Mouse (Mus musculus) heart, adult 2 months (tissue): ENCODE data around the gene Tubb3. TPM values are rescaled to one million over a fixed set of nuclear protein-coding genes. Genes with fewer than 3 reads are reported as not detected.
A peak's percentile ranks its signal among the peaks of the same experiment; 100 is the strongest.
"Not testable (repeated sequence)": the region's sequence is repeated elsewhere in the genome, so short reads cannot be mapped to it uniquely, and the experiment has no call there.

Experiments
- DNase-seq, 2 experiments: peaks; one replicate each; pipeline ENCODE4 v3.0.0; 2021
- H3K27ac ChIP-seq: fragments of 200-600 bp; 2 replicates; pipeline ENCODE4 v1.8.1; 2022
- H3K27me3 ChIP-seq: fragments of 200-500 bp; 2 replicates; pipeline ENCODE4 v1.6.1; 2012; ENCODE audit warnings: mild to moderate bottlenecking, low read length, inconsistent platforms, mixed read lengths; ENCODE audit not compliant: control insufficient read depth, insufficient read depth
- H3K36me3 ChIP-seq: fragments of 200-500 bp; 2 replicates; pipeline ENCODE4 v1.6.1; 2012; ENCODE audit warnings: low read length, inconsistent platforms; ENCODE audit not compliant: control insufficient read depth, insufficient read depth
- H3K4me1 ChIP-seq: fragments of 200-500 bp; 2 replicates; pipeline ENCODE4 v1.6.1; 2011; ENCODE audit warnings: low read length; ENCODE audit not compliant: control insufficient read depth, insufficient read depth
- H3K4me3 ChIP-seq: fragments of 200-600 bp; 2 replicates; pipeline ENCODE4 v1.8.1; 2022
- H3K79me2 ChIP-seq: fragments of 200-500 bp; replicated peaks from 2 replicates; pipeline ENCODE4 v1.6.1; 2012; ENCODE audit warnings: mild to moderate bottlenecking, inconsistent platforms, low read length, moderate library complexity, mixed read lengths; ENCODE audit not compliant: control insufficient read depth, insufficient read depth
- H3K9ac ChIP-seq: fragments of 200-500 bp; 2 replicates; pipeline ENCODE4 v1.6.1; 2012; ENCODE audit warnings: low read depth, mild to moderate bottlenecking, control low read depth, inconsistent platforms, low read length, mixed read lengths
- CTCF ChIP-seq: fragments of 200-600 bp; IDR thresholded peaks from 2 replicates; pipeline ENCODE4 v1.8.1; 2022; ENCODE audit warnings: antibody characterized with exemption, mild to moderate bottlenecking, moderate library complexity
- EP300 ChIP-seq: fragments of 200-500 bp; IDR thresholded peaks from 2 replicates; pipeline ENCODE4 v1.6.1; 2011; ENCODE audit warnings: low read depth, low read length, control low read depth; ENCODE audit not compliant: insufficient read depth
- POLR2A ChIP-seq: fragments of 200-500 bp; IDR thresholded peaks from 2 replicates; pipeline ENCODE4 v1.6.1; 2011; ENCODE audit warnings: mild to moderate bottlenecking, low read depth, low read length, control low read depth; ENCODE audit not compliant: insufficient read depth
- WGBS: fragments of 180-500 bp; shearing (Covaris S2); methylation state at CpG from one replicate; pipeline ENCODE4 v1.1.7; 2018; 5-methylcytosine and 5-hydroxymethylcytosine counted together
- intact Hi-C: fragments of 180-260 bp; cut with DNase I; formaldehyde crosslinking; loops from one replicate; pipeline ENCODE4 v1.15.1; 2025
- polyA plus RNA-seq: library from polyadenylated mRNA; depleted of rRNA; stranded (reverse); fragments of >200 nt; gene quantifications from 2 replicates; pipeline ENCODE4 v1.2.3, GENCODE M21; 2012
- total RNA-seq, 2 experiments: library from RNA; stranded (reverse); gene quantifications; 2 replicates each; pipeline ENCODE4 v1.2.3; 2021

Tubb3 gene
- total and polyA plus RNA-seq, 3 experiments: 0.59 to 6.2 TPM; not detected in 1

DNA sequence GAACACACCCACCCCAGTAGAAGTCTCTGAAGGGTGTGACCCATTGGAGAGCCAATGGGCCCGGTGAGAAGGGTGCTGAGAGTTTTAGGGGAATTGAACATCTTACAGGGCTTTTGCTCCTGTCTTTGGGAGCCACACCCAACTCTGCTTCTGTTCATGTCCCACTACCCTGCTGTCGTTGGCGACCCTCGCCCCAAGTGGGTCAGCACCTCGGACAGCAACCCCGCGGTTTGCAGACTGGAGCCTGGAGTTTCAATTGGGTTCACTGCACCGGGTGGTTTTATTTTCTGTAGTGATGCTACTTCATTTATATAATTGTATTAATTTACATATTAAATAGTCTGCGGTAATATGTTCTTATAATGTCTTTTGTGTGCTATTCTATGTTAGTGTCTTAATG lies 3.0 kb downstream of the Tubb3 start:
- H3K9ac ChIP-seq: no peak overlapping the region
- no peak overlapping the region for H3K27ac ChIP-seq
- peaks cover 8% of the 10 kb centered on the region; the same call in 1 of the 2 replicates for H3K27me3 ChIP-seq
- no peaks in the 10 kb centered on the region for H3K36me3 ChIP-seq
- no peak for DNase-seq
- H3K79me2 ChIP-seq: no peaks in the 10 kb centered on the region
- intact Hi-C loops: no loop called here
- H3K4me3 ChIP-seq: no peak overlapping the region
- 11% methylated on average over 9 of the region's 9 CpGs for WGBS
- TF ChIP-seq POLR2A (no peak), EP300 (no peak), CTCF (no peak)
- H3K4me1 ChIP-seq: no peaks in the 10 kb centered on the region; the same call in 1 of the 2 replicates

GRCm38 (mm10) chr8:123414997-123415696 lies 3.9 kb downstream of the Tubb3 start:
- DNase-seq, H3K27me3 ChIP-seq, intact Hi-C loops, H3K4me3 ChIP-seq, H3K9ac ChIP-seq, H3K4me1 ChIP-seq, H3K36me3 ChIP-seq, H3K27ac ChIP-seq, H3K79me2 ChIP-seq: not testable (repeated sequence)
- WGBS: 72% methylated on average over 5 of the region's 5 CpGs

DNA sequence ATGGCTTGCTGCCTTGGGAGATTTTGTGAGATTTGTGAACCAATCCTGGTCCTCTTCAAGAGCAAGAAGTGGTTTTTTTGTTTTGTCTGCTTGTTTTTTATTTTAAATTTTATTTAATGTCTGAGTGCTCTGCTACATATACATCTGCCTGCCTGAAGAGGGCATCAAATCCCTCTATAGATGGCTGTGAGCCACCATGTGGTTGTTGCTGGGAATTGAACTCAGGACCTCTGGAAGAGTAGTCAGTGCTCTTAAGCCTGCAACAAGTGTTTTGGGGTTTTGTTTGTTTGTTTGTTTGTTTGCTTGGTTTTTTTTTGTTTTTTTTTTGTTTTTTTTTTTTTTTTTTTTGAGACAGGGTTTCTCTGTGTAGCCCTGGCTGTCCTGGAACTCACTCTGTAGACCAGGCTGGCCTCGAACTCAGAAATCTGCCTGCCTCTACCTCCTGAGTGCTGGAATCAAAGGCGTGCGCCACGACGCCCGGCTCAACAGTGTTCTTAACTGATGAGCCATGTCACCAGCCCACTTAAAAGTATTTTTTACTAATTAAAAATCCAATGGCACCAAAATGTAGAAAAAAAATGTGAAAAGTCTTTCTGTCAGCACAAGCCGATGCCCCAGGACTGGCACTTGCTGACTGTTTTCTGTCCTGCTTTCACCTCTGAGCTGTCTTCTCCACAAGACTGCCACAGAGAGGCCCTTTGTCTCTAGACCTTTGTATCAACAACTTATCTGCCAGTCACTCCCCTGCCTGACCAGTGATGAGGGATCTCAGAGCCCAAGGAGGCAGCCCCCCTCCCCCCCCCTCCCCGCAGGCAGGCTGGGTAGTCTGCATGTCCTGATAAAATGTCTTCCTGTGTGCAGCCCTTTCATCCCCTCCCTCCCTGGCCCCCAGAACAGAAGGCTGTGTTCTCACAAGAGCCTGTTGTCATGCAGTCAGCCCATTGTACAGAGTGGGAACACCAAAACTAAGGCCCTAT lies 5.0 kb downstream of the Tubb3 start:
- peaks cover 5% of the 10 kb centered on the region; the same call in 1 of the 2 replicates for H3K27me3 ChIP-seq
- 50% methylated on average over 8 of the region's 8 CpGs for WGBS
- no peak overlapping the region for H3K9ac ChIP-seq
- no peaks in the 10 kb centered on the region for H3K79me2 ChIP-seq
- no peak overlapping the region for H3K4me3 ChIP-seq
- no peak for DNase-seq
- no peak overlapping the region for H3K27ac ChIP-seq
- H3K4me1 ChIP-seq: no peaks in the 10 kb centered on the region; the same call in 1 of the 2 replicates
- intact Hi-C loops: no loop called here
- no peaks in the 10 kb centered on the region for H3K36me3 ChIP-seq
- TF ChIP-seq EP300 (no peak), CTCF (peak; percentile 28; the same call in 1 of the 2 replicates)

GRCm38 (mm10) chr8:123416944-123417555 lies 5.8 kb downstream of the Tubb3 start:
- no peak for TF ChIP-seq EP300
- TF ChIP-seq POLR2A: no peak
- H3K4me1 ChIP-seq: no peaks in the 10 kb centered on the region
- H3K27me3 ChIP-seq: peaks cover 2% of the 10 kb centered on the region; the same call in 1 of the 2 replicates
- DNase-seq: no peak
- H3K27ac ChIP-seq: no peak overlapping the region
- no peak overlapping the region for H3K9ac ChIP-seq
- no peaks in the 10 kb centered on the region for H3K79me2 ChIP-seq
- intact Hi-C loops: no loop called here
- 74% methylated on average over 8 of the region's 8 CpGs for WGBS
- H3K36me3 ChIP-seq: no peaks in the 10 kb centered on the region
- no peak overlapping the region for H3K4me3 ChIP-seq

DNA sequence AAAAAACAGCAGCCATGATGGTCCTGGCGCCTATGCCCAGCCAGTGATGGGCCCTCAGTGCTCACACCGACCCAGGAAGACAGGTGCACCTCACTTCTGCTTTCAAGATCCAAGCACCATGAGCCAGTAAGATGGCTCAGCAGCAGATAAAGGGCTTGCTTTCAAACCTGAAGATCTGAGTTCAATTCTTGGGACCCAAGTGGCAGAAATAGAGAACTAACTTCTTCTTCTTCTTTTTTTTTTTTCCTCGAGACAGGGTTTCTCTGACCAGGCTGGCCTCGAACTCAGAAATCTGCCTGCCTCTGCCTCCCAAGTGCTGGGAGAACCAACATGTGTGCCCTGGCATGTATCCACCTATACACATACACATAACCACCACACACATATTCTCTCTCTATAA lies 8.5 kb downstream of the Tubb3 start:
- H3K9ac ChIP-seq: no peak overlapping the region
- intact Hi-C loops: loop anchor here (5.0 kb wide), 1 partner anchor 102 kb away; the partner anchor contains the start of gene Fanca
- no peak for DNase-seq
- no peaks in the 10 kb centered on the region for H3K36me3 ChIP-seq
- no peaks in the 10 kb centered on the region for H3K79me2 ChIP-seq
- peaks cover 2% of the 10 kb centered on the region; the same call in 1 of the 2 replicates for H3K27me3 ChIP-seq
- TF ChIP-seq EP300 (no peak), POLR2A (no peak), CTCF (no peak)
- no peak overlapping the region for H3K4me3 ChIP-seq
- 83% methylated on average over 4 of the region's 4 CpGs for WGBS
- no peak overlapping the region for H3K27ac ChIP-seq
- H3K4me1 ChIP-seq: peaks cover 2% of the 10 kb centered on the region; the same call in 1 of the 2 replicates
